Mouse (Mus musculus) bone marrow macrophage, adult 2 months (primary cell): ENCODE measurements around the gene Adra1d. TPM values are rescaled to one million over a fixed set of nuclear protein-coding genes. Genes with fewer than 3 reads are reported as not detected.

Source experiments
- H3K27ac ChIP-seq: 2 replicates; pipeline ENCODE4 v1.5.1; 2012; ENCODE audit warnings: low read depth, low read length; ENCODE audit not compliant: insufficient read depth
- H3K4me1 ChIP-seq: 2 replicates; pipeline ENCODE4 v1.6.1; 2012; ENCODE audit warnings: low read length; ENCODE audit not compliant: control insufficient read depth, insufficient read depth
- H3K4me3 ChIP-seq: 2 replicates; pipeline ENCODE4 v1.5.1; 2012; ENCODE audit warnings: mild to moderate bottlenecking, low read length, moderate library complexity; ENCODE audit not compliant: insufficient read depth
- CTCF ChIP-seq: IDR thresholded peaks from 2 replicates; pipeline ENCODE4 v1.5.1; 2012; ENCODE audit warnings: low read depth, mild to moderate bottlenecking, low read length, moderate library complexity
- POLR2A ChIP-seq: IDR thresholded peaks from 2 replicates; pipeline ENCODE4 v1.6.1; 2012; ENCODE audit warnings: mild to moderate bottlenecking, low read depth, low read length, borderline replicate concordance
- polyA plus RNA-seq: library from polyadenylated mRNA; stranded (reverse); fragments of >200 nt; gene quantifications from 2 replicates; pipeline ENCODE4 v1.2.4, GENCODE M21; 2012; ENCODE audit not compliant: missing spikeins, insufficient read depth, insufficient read length

The Adra1d gene
- polyA plus RNA-seq, 1 experiment, result not detected

GRCm38 (mm10) chr2:131551701-131552620 is 10.1 kb downstream of the Adra1d start:
- Histone ChIP-seq H3K27ac (no peak overlapping the region), H3K4me1 (no peaks in the 10 kb centered on the region), H3K4me3 (no peak overlapping the region)
- TF ChIP-seq POLR2A, result no peak
- no peak for TF ChIP-seq CTCF

DNA sequence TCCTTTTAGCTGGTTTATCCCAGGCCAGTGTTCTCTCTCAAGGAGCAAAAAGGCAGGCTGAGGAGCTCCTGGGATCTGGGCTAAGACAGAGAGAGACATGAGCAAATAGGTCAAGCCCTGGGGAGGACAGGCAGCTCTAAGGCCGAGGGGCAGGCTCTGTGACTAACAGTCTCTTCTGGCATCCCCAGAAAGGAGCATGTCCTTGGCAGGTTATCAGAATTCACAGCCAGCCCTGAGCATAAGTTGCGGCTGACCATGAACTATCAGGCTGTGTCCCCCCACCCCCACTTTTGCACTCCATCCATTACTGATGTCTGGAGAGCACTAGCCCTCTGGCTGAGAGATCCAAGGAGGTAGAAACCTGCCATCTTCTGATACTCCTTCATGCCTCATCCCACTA is 11.2 kb downstream of the Adra1d start:
- Histone ChIP-seq H3K4me3 (no peak overlapping the region), H3K27ac (no peak overlapping the region)
- TF ChIP-seq CTCF, result no peak
- no peak for TF ChIP-seq POLR2A

DNA sequence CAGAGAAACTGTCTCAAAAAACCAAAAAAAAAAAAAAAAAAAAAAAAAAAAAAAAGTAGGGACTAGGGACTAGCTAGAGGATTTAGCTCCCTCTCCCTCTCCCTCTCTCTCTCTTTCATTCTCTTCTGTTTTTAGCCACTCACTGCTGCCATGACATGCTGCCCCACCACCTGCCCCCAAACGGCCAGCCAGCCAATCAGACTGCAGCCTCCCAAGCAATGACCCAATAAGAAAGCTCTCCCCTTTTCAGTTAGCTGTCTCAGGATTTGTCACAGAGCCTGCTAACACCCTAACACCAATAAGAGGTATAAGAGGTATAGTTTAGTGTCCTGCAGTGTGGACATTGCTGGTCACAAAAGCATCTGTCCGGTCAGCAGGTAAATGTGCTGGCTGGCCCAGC is 11.6 kb downstream of the Adra1d start:
- no peaks in the 10 kb centered on the region for H3K4me1 ChIP-seq
- H3K27ac ChIP-seq, result no peak overlapping the region
- TF ChIP-seq POLR2A, result no peak
- no peak for TF ChIP-seq CTCF
- no peak overlapping the region for H3K4me3 ChIP-seq

More for the DNA sequence above, 11.2 kb downstream of the Adra1d start:
- no peaks in the 10 kb centered on the region for H3K4me1 ChIP-seq

DNA sequence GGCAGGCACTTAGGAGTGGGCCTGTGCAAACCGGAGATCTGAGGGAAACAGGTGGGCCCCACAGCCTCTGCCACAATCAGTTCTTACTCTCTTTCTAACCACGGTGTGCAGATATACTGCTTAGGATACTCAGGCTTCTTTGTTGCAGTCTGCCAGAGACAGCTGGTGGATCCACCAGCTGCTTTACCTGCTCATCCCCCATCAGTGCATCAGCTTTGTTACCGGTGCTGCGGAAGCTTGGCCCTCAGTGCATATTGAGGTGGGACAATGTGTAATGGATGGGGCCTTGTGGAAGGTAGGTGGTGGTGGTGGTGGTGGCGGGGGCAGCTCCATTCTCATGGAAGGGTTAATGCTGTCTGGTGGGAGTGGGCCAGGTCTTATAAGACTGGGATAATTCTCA is 13.0 kb downstream of the Adra1d start:
- Histone ChIP-seq H3K27ac (no peak overlapping the region), H3K4me3 (no peak overlapping the region), H3K4me1 (no peaks in the 10 kb centered on the region)
- TF ChIP-seq POLR2A, result no peak
- TF ChIP-seq CTCF, result no peak

DNA sequence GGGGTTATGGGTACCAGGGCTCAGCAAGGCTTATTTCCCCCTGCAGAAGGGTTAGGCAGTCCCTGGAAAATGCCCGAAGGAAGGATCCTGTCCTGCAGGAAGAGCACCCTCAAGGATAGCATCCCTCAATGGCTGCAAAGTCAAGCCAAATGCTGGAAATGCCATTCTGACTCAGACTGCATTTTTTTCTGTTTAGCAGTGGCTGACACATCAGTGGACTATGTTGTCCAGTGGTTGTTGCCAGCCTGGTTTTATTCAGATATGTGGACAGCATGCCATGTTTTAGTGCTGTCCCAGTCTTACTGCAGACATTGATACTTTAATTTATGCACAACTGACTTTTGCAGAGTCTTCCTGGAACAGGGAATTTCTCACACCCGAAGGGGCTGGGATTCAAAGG is 13.8 kb downstream of the Adra1d start:
- no peak overlapping the region for H3K27ac ChIP-seq
- H3K4me3 ChIP-seq, result no peak overlapping the region
- no peak for TF ChIP-seq CTCF
- TF ChIP-seq POLR2A, result no peak
- H3K4me1 ChIP-seq, result no peaks in the 10 kb centered on the region

GRCm38 (mm10) chr2:131546745-131547408 is 15.2 kb downstream of the Adra1d start:
- TF ChIP-seq CTCF, result no peak
- TF ChIP-seq POLR2A, result no peak
- Histone ChIP-seq H3K4me1 (no peaks in the 10 kb centered on the region), H3K4me3 (peak overlapping the region; percentile 29; the same call in 1 of the 2 replicates), H3K27ac (no peak overlapping the region)

DNA sequence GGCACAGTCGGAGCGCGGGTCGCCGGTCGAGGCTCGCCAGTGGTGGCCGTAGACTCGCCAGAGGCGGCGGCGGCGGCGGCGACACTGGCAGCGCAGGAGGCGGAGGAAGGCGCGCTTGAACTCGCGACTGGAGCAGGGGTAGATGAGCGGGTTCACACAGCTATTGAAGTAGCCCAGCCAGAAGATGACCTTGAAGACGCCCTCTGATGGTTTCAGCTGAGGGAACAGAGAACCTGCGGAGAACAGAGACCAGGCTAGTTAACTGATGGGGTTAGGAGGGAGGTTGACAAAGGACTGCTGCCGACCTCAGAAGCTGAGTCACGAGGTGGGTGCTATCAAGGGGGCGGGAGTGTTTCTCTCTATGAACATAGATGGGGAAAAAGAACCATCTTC is 15.8 kb downstream of the Adra1d start:
- Histone ChIP-seq H3K4me3 (peak overlapping the region; percentile 29), H3K27ac (no peak overlapping the region), H3K4me1 (no peaks in the 10 kb centered on the region)
- no peak for TF ChIP-seq POLR2A

DNA sequence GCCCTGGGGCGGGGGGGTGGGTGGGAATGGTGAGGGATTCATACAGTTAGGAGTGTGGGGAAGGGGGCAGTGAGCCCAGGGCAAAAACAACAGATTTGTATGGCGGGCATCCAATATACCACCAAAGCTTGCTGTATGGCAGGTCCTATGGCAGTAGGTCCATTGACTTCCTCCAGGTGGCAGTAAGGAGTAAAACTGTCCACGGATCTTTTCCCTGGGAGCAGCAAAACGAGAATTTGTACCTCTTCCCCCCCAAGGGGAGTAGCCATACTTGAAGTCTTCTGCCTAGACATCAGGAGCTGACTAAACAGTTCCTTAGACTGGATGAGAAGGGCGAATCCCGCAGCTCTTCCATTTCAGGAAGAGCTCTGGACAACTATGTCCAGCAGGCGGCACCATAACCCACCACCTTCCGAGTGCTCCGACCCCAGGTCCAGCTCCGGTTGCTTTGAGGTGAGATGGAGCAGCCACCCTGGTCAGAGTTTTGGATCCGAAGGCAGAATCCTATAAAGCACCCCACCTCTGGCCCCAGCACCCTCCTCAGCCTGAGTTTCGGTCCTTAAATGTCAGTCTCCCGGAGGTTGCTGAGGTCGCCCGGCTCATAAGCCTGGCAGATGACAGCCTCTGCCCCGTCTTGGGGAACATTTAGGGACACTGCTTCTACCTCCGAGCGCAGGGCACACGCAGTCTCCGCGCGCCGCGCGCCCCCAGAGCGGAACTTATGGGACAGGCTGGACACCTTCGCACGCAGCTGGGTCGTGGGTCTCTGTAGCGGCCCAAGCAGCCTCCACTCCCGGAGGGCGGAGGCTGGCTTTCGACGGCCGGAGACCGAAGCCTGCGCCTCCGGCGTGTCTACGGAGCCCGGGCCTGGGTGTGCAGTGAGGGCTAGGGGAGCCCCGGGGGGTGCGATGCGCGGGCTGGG is 16.4 kb downstream of the Adra1d start:
- TF ChIP-seq POLR2A (no peak), CTCF (peak; percentile 100)
- Histone ChIP-seq H3K4me1 (no peaks in the 10 kb centered on the region), H3K4me3 (peak overlapping the region; percentile 29), H3K27ac (no peak overlapping the region)

GRCm38 (mm10) chr2:131542531-131542930 is 19.6 kb downstream of the Adra1d start:
- H3K4me1 ChIP-seq, result no peaks in the 10 kb centered on the region
- H3K27ac ChIP-seq, result no peak overlapping the region
- H3K4me3 ChIP-seq, result no peak overlapping the region
- TF ChIP-seq POLR2A (no peak), CTCF (0 out of 2 replicates have a peak, but pooled peaks have one; percentile 8)
